Mouse (Mus musculus) megakaryocyte, embryonic 14.5 days (primary cell): ENCODE measurements around the gene Ibsp.

Experiments
- FLI1 ChIP-seq: IDR thresholded peaks from 2 replicates; pipeline ENCODE4 v1.6.1; 2012; ENCODE audit warnings: low read length, inconsistent platforms, mixed read lengths
- GATA1 ChIP-seq: IDR thresholded peaks from 3 replicates; pipeline ENCODE4 v1.6.1; 2012; ENCODE audit warnings: mixed read lengths, low read length, inconsistent platforms, borderline replicate concordance

DNA sequence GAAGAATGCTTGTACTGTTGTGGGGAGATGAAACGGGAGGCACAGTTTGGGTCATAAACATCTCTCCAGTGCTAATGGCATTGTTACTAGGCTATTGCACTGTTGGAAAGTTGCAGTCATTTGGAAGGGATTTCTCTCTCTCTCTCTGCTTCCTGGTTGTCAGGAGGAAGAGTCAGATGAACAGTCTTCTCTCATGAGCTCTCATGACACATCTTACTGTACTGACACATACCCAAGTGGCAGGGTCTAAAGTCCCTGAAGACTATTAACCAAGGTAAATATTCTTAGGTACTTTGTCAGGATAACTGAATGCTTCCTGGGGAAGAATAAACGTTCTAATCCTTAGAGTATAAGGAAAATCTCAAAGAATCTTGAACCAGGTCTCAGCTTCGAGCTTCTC lies 42.4 kb upstream of the Ibsp start:
- TF ChIP-seq GATA1: no peak
- TF ChIP-seq FLI1: no peak
